ENCODE assay signal across 8 mouse cellular contexts in genomic region chr10:100588932-100589388, GRCm38 (mm10). TPM values are rescaled to one million over a fixed set of nuclear protein-coding genes. Genes with fewer than 3 reads are reported as not detected.
DNase-seq lines count a peak whose midpoint lies in the region; ATAC-seq lines count a peak whose summit lies in the region.

No protein-coding gene starts in this region.

- H3K4me2 ChIP-seq in hindbrain, embryonic 13.5 days, result peak overlapping the region; percentile 71

- peak overlapping the region; percentile 77 for H3K4me3 ChIP-seq in hindbrain, embryonic 13.5 days

- peak; percentile 100 for ATAC-seq in hindbrain, embryonic 13.5 days (ENCODE audit: low FRiP score)

- peaks cover 14% of the 10 kb centered on the region for H3K4me1 ChIP-seq in hindbrain, embryonic 13.5 days (replicated peaks)

- no peaks in the 10 kb centered on the region for H3K9me3 ChIP-seq in hindbrain, embryonic 13.5 days

- no peaks in the 10 kb centered on the region for H3K27me3 ChIP-seq in hindbrain, embryonic 13.5 days

- H3K36me3 ChIP-seq in hindbrain, embryonic 13.5 days, result peaks cover 5% of the 10 kb centered on the region

- DNase-seq in R1 (ENCODE audit: low read depth, low spot score), result peak; percentile 86
- DNase-seq in cerebellum, postnatal 14 days, result peak; percentile 96 to 97
- peak; percentile 79 to 87 for DNase-seq in frontal cortex, postnatal 14 days (ENCODE audit: low spot score in 2 of 2)
- peak; percentile 84 to 95 for DNase-seq in layer of hippocampus, postnatal 14 days (ENCODE audit: low spot score in 2 of 2)
- DNase-seq in lung, postnatal 10 days, result peak; percentile 94
- DNase-seq in ovary, postnatal 14 days (ENCODE audit: low spot score), result peak; percentile 81
- DNase-seq in thymus, postnatal 10 days (ENCODE audit: low spot score in 2 of 2), result peak; percentile 75 to 86

- H3K27ac ChIP-seq in hindbrain, embryonic 13.5 days, result peak overlapping the region; percentile 87

- H3K9ac ChIP-seq in hindbrain, embryonic 13.5 days, result peak overlapping the region; percentile 87

- WGBS in hindbrain, embryonic 13.5 days, result under 1% methylated on average over 31 of the region's 31 CpGs

RNA-seq across cellular contexts. Expression of gene 4930430F08Rik, which starts 1.3 kb away (rescaled TPM):
- 10.8 and 14.5 TPM in 2 replicates for polyA plus RNA-seq in hindbrain, embryonic 13.5 days (2015; fragmentation: Nextera tagmentation; extraction: Ambion mirVana)
- total RNA-seq in layer of hippocampus, postnatal 14 days (2021), result 10 to 100 TPM; 24.5 to 26.9 TPM

RNA-seq across cellular contexts. Expression of gene 1700017N19Rik, which starts 1.3 kb away (rescaled TPM):
- 0.14 TPM in 1 of 2 replicates, not detected in the other for polyA plus RNA-seq in hindbrain, embryonic 13.5 days (2015; fragmentation: Nextera tagmentation; extraction: Ambion mirVana)
- total RNA-seq in layer of hippocampus, postnatal 14 days (2021), result not detected

Comparison
In these comparisons a context has a peak if more than half of its experiments do, and no peak if none do; other contexts are left out.
1. Peak in every context shown above with its lines: DNase-seq, ATAC-seq, H3K4me3 ChIP-seq and H3K27ac ChIP-seq.